In genomic region chr5:147783476-147783875, GRCm38 (mm10) we compare ENCODE assay signal across 31 mouse cellular contexts. TPM values are rescaled to one million over a fixed set of nuclear protein-coding genes. Genes with fewer than 3 reads are reported as not detected.
"Had no signal": no experiment of that assay in that cellular context is flagged by ENCODE, and none has a peak within 500 bp of the region (broad histone marks: within the 10 kb centered on the region; RNA-seq: fewer than 3 reads in every experiment).

No protein-coding gene starts in this region.

- H3K27ac ChIP-seq: limb, embryonic 10.5 days; limb, embryonic 12.5 days; limb, embryonic 13.5 days; limb, embryonic 15.5 days; liver, embryonic 12.5 days; liver, embryonic 13.5 days; liver, embryonic 14.5 days; liver, embryonic 15.5 days; lung, embryonic 15.5 days; macrophage; midbrain, embryonic 12.5 days; midbrain, embryonic 13.5 days; midbrain, embryonic 15.5 days had no signal

- H3K36me3 ChIP-seq: limb, embryonic 10.5 days; limb, embryonic 12.5 days; limb, embryonic 13.5 days; limb, embryonic 15.5 days; liver, embryonic 12.5 days; liver, embryonic 13.5 days; liver, embryonic 15.5 days; lung, embryonic 15.5 days; midbrain, embryonic 10.5 days; midbrain, embryonic 12.5 days; midbrain, embryonic 13.5 days; midbrain, embryonic 15.5 days had no signal

- ATAC-seq: liver, embryonic 12.5 days; liver, postnatal 0 days; lung, postnatal 0 days; midbrain, embryonic 13.5 days; midbrain, embryonic 15.5 days; midbrain, embryonic 16.5 days had no signal

- H3K4me1 ChIP-seq: liver, embryonic 12.5 days; liver, embryonic 13.5 days; liver, embryonic 15.5 days; lung, embryonic 15.5 days; megakaryocyte, embryonic 14.5 days; midbrain, embryonic 15.5 days had no signal

- DNase-seq: liver; liver, embryonic 13.5 days; liver, postnatal 0 days; lung, adult 18-20 months; lung, adult 2 months; lung, embryonic 14.5 days; lung, postnatal 10 days; lung, postnatal 14 days; lung, postnatal 36 days; lung, postnatal 4 days; midbrain, embryonic 14.5 days had no signal

- H3K4me2 ChIP-seq: limb, embryonic 12.5 days; limb, embryonic 13.5 days; limb, embryonic 15.5 days; liver, embryonic 11.5 days; liver, embryonic 12.5 days; liver, embryonic 13.5 days; liver, embryonic 15.5 days; lung, embryonic 15.5 days; midbrain, embryonic 11.5 days; midbrain, embryonic 12.5 days; midbrain, embryonic 13.5 days; midbrain, embryonic 15.5 days had no signal

- H3K4me3 ChIP-seq: limb, embryonic 10.5 days; limb, embryonic 12.5 days; limb, embryonic 13.5 days; limb, embryonic 15.5 days; liver, embryonic 12.5 days; liver, embryonic 13.5 days; liver, embryonic 15.5 days; lung, embryonic 15.5 days; megakaryocyte, embryonic 14.5 days; midbrain, embryonic 10.5 days; midbrain, embryonic 12.5 days; midbrain, embryonic 13.5 days; midbrain, embryonic 15.5 days; myocyte had no signal

- H3K27me3 ChIP-seq: limb, embryonic 12.5 days; limb, embryonic 13.5 days; limb, embryonic 15.5 days; liver, embryonic 12.5 days; liver, embryonic 13.5 days; liver, embryonic 15.5 days; lung, embryonic 15.5 days; midbrain, embryonic 12.5 days; midbrain, embryonic 13.5 days; midbrain, embryonic 15.5 days had no signal

- H3K9ac ChIP-seq: limb, embryonic 12.5 days; limb, embryonic 13.5 days; limb, embryonic 15.5 days; liver, embryonic 12.5 days; liver, embryonic 13.5 days; liver, embryonic 14.5 days; liver, embryonic 15.5 days; liver, postnatal 0 days; lung, embryonic 14.5 days; lung, embryonic 15.5 days; midbrain, embryonic 12.5 days; midbrain, embryonic 13.5 days; midbrain, embryonic 15.5 days had no signal

- H3K9me3 ChIP-seq: limb, embryonic 10.5 days; limb, embryonic 13.5 days; limb, embryonic 15.5 days; liver, embryonic 15.5 days; lung, embryonic 15.5 days; midbrain, embryonic 12.5 days; midbrain, embryonic 13.5 days; midbrain, embryonic 15.5 days had no signal

RNA-seq across cellular contexts. Expression of gene Flt1, which starts 57.7 kb away (rescaled TPM):
- total RNA-seq: megakaryocyte-erythroid progenitor cell, adult 5-6 weeks had no signal
